Mouse (Mus musculus): Measurements from ENCODE around the gene Tns3. TPM values are rescaled to one million over a fixed set of nuclear protein-coding genes. Genes with fewer than 3 reads are reported as not detected.
A peak's percentile ranks its signal among the peaks of the same experiment; 100 is the strongest.

The Tns3 gene
- polyA plus RNA-seq, 1 experiment from 2014 or later = 10.5 TPM

DNA sequence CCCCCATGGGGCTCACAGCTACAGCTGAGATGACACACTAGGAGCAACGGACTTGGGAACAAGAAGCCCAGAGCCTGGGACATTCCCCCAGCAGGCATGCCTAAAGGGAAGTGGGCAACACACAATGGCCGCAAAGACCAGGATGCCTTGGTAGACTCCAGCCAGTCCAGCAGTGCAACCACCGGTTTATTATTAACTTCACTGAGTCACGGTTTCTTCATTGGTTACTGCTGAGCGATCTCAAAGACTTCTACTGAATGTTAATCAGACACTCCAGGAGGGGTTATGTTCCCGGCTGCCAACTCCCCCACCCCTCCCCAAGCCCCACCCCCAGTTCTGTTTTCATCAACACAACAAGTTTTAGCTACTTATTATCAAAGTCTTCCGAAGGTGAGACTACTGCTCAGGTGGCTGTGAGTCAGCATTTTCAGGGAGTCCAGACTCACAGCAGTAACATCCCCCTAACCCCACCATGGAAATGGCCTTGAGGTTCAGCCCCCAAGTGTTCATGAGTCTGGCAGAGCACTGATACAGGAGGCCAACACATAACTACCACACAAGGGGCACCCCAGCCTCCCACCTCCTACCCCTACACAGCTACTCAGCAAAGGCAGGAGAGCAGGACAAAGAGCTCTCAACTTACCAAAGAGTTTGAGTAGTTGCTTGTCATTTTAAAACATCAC is 29.5 kb downstream of the Tns3 start:
- Histone ChIP-seq H3K4me1 (replicated peaks; ENCODE audit: control insufficient read depth, insufficient read depth, low read length) (peaks cover 23% of the 10 kb centered on the region), H3K36me3 (ENCODE audit: control insufficient read depth, insufficient read depth) (no peaks in the 10 kb centered on the region), H3K9me3 (ENCODE audit: control insufficient read depth) (no peaks in the 10 kb centered on the region), H3K4me2 (replicated peaks; ENCODE audit: low read depth) (peak overlapping the region; percentile 9; the same call in 1 of the 2 replicates), H3K9ac (ENCODE audit: low read depth, low read length) (no peak overlapping the region), H3K4me3 (ENCODE audit: low read depth, low read length) (no peak overlapping the region), H3K27me3 (replicated peaks; ENCODE audit: control insufficient read depth, insufficient read depth, low read length) (no peaks in the 10 kb centered on the region), H3K27ac (ENCODE audit: low read depth, low read length) (peak overlapping the region; percentile 70)
- 33% methylated on average over 7 of the region's 7 CpGs for WGBS
- ATAC-seq = peak; percentile 70
- TF ChIP-seq CTCF (IDR thresholded peaks at IDR 0.05; ENCODE audit: low read depth) = no peak

DNA sequence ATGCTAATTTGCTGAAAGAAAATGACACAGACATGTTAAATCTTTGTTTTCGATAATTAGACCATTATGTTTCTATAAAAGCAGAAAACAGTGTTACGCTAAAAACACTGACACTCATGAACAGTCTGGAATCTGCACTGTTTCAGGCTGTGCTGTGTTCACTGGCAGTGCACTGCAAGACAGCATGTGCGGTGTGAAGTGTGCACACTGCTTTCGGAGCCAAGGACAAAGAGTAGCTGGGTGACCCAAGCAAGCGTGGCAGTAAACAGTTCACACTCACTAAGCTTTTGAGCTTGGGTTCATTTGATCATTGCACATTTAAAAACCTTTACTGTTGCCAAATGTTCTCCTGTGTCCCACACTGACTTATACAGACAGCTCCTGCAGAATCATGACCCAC is 32.2 kb downstream of the Tns3 start:
- Histone ChIP-seq H3K9ac (ENCODE audit: low read depth, low read length) (no peak overlapping the region), H3K9me3 (ENCODE audit: control insufficient read depth) (no peaks in the 10 kb centered on the region), H3K4me3 (ENCODE audit: low read depth, low read length) (no peak overlapping the region), H3K27ac (ENCODE audit: low read depth, low read length) (no peak overlapping the region), H3K36me3 (ENCODE audit: control insufficient read depth, insufficient read depth) (0 out of 2 replicates have a peak, but pooled peaks cover 5% of the 10 kb centered on the region), H3K4me2 (replicated peaks; ENCODE audit: low read depth) (no peak overlapping the region), H3K4me1 (replicated peaks; ENCODE audit: control insufficient read depth, insufficient read depth, low read length) (peaks cover 11% of the 10 kb centered on the region; the same call in 1 of the 2 replicates), H3K27me3 (replicated peaks; ENCODE audit: control insufficient read depth, insufficient read depth, low read length) (no peaks in the 10 kb centered on the region)
- no peak for ATAC-seq
- TF ChIP-seq CTCF (IDR thresholded peaks at IDR 0.05; ENCODE audit: low read depth) = no peak
- 83% methylated on average over 5 of the region's 5 CpGs for WGBS

DNA sequence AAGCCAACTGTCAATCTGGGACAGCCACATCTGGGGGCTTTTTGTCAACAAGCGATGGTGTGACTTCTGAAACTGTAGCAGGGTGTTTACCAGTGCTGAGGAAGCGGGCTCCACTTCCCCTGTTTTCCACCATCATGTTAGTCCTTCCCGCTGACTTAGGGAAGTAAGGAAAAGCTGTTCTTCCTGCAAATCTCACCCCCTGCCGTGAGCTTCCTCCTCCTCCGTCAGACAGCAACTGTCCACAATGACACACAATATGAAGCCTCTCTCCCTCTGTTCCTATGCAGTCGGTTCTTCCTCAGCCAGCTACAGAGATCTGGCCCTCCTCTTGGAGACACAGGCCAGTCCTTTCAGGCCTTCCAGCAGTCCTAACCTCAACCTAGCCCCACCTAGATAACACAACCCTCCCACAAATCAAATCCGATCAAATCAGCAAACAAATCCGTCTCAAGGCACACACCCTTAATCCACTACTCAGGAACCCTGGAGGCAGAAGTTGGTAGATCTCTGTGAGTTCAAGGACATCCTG is 34.4 kb downstream of the Tns3 start:
- Histone ChIP-seq H3K4me1 (replicated peaks; ENCODE audit: control insufficient read depth, insufficient read depth, low read length) (peaks cover 15% of the 10 kb centered on the region; the same call in 1 of the 2 replicates), H3K27me3 (replicated peaks; ENCODE audit: control insufficient read depth, insufficient read depth, low read length) (no peaks in the 10 kb centered on the region), H3K4me2 (replicated peaks; ENCODE audit: low read depth) (no peak overlapping the region), H3K36me3 (ENCODE audit: control insufficient read depth, insufficient read depth) (0 out of 2 replicates have a peak, but pooled peaks cover 5% of the 10 kb centered on the region), H3K27ac (ENCODE audit: low read depth, low read length) (peak overlapping the region; percentile 28; the same call in 1 of the 2 replicates), H3K9me3 (ENCODE audit: control insufficient read depth) (no peaks in the 10 kb centered on the region), H3K9ac (ENCODE audit: low read depth, low read length) (no peak overlapping the region), H3K4me3 (ENCODE audit: low read depth, low read length) (no peak overlapping the region)
- no peak for TF ChIP-seq CTCF (IDR thresholded peaks at IDR 0.05; ENCODE audit: low read depth)
- no peak for ATAC-seq
- WGBS = 69% methylated on average over 8 of the region's 8 CpGs

DNA sequence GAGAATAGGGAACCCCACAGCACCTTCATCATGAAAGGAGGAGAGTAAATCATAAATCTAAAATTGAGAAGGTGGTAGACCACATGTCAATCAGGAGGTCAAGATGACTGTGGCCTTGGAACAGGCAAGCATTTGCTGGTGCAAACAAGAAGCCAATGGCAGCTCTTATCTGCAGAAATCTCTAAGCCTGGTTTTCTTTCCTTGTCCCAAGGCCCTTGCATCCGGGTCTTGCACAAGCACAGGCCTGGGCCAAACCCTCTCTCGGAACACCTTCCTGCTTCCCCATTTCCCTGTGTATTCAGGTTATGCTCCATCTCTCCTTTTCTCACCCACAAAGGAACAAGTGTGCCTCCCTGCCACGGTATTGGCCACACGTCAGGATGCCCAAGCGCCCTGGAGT is 35.0 kb downstream of the Tns3 start:
- 65% methylated on average over 5 of the region's 5 CpGs for WGBS
- Histone ChIP-seq H3K9ac (ENCODE audit: low read depth, low read length) (no peak overlapping the region), H3K4me2 (replicated peaks; ENCODE audit: low read depth) (peak overlapping the region; percentile 45), H3K27ac (ENCODE audit: low read depth, low read length) (peak overlapping the region; percentile 23; the same call in 1 of the 2 replicates), H3K4me3 (ENCODE audit: low read depth, low read length) (no peak overlapping the region), H3K27me3 (replicated peaks; ENCODE audit: control insufficient read depth, insufficient read depth, low read length) (no peaks in the 10 kb centered on the region), H3K9me3 (ENCODE audit: control insufficient read depth) (no peaks in the 10 kb centered on the region), H3K36me3 (ENCODE audit: control insufficient read depth, insufficient read depth) (0 out of 2 replicates have a peak, but pooled peaks cover 5% of the 10 kb centered on the region), H3K4me1 (replicated peaks; ENCODE audit: control insufficient read depth, insufficient read depth, low read length) (peaks cover 14% of the 10 kb centered on the region)
- ATAC-seq = peak; percentile 42
- TF ChIP-seq CTCF (IDR thresholded peaks at IDR 0.05; ENCODE audit: low read depth) = no peak

DNA sequence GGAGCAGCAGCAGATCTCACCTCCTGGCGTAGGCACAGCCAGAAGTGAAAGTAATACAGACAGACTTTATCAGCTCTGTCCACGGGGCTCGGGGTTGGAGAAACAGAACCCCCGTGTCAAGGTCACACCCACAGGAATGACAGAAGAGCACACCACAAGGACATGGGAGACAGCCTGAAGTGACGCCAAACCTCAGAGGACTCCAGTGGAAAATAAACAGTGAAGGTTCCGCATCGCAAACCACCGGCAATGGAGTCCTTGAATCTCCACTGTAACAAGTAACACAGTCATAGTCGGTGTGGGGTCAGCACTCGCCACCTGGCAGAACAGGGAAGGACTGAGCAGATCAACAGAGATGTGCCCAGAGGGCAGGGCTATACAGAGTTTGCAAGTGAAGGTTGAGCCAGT is 35.5 kb downstream of the Tns3 start:
- Histone ChIP-seq H3K9ac (ENCODE audit: low read depth, low read length) (no peak overlapping the region), H3K4me3 (ENCODE audit: low read depth, low read length) (no peak overlapping the region), H3K4me1 (replicated peaks; ENCODE audit: control insufficient read depth, insufficient read depth, low read length) (peaks cover 13% of the 10 kb centered on the region), H3K4me2 (replicated peaks; ENCODE audit: low read depth) (peak overlapping the region; percentile 45), H3K9me3 (ENCODE audit: control insufficient read depth) (no peaks in the 10 kb centered on the region), H3K27me3 (replicated peaks; ENCODE audit: control insufficient read depth, insufficient read depth, low read length) (no peaks in the 10 kb centered on the region), H3K27ac (ENCODE audit: low read depth, low read length) (peak overlapping the region; percentile 23; the same call in 1 of the 2 replicates), H3K36me3 (ENCODE audit: control insufficient read depth, insufficient read depth) (0 out of 2 replicates have a peak, but pooled peaks cover 5% of the 10 kb centered on the region)
- 40% methylated on average over 10 of the region's 10 CpGs for WGBS
- peak; percentile 32 for ATAC-seq
- no peak for TF ChIP-seq CTCF (IDR thresholded peaks at IDR 0.05; ENCODE audit: low read depth)

DNA sequence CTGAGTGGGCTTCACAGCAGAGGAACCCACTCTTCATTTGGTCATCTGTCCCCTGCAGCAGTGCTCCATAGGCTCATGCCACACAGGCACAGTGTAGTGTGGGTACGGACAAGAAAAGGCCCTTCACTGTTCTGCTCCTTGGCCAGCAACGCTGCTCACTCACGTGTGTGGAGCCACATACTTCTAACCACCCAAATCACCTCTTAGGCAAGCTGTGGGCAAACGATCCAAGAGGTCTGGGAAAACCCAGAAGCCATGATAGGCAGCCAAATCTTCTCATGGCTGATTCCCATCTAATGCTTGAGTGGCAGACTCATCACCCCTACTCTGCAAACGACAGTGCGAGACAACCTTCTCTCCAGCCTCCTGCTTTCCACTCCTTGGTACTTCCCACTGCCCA is 37.2 kb downstream of the Tns3 start:
- peak overlapping the region; percentile 35; the same call in 1 of the 2 replicates for H3K27ac ChIP-seq (ENCODE audit: low read depth, low read length)

More for the DNA sequence above, 37.2 kb downstream of the Tns3 start:
- Histone ChIP-seq H3K36me3 (ENCODE audit: control insufficient read depth, insufficient read depth) (0 out of 2 replicates have a peak, but pooled peaks cover 5% of the 10 kb centered on the region), H3K9me3 (ENCODE audit: control insufficient read depth) (no peaks in the 10 kb centered on the region), H3K27me3 (replicated peaks; ENCODE audit: control insufficient read depth, insufficient read depth, low read length) (no peaks in the 10 kb centered on the region), H3K4me3 (ENCODE audit: low read depth, low read length) (no peak overlapping the region), H3K4me2 (replicated peaks; ENCODE audit: low read depth) (no peak overlapping the region), H3K9ac (ENCODE audit: low read depth, low read length) (no peak overlapping the region), H3K4me1 (replicated peaks; ENCODE audit: control insufficient read depth, insufficient read depth, low read length) (peaks cover 13% of the 10 kb centered on the region)
- TF ChIP-seq CTCF (IDR thresholded peaks at IDR 0.05; ENCODE audit: low read depth) = no peak
- WGBS = 73% methylated on average over 6 of the region's 6 CpGs
- ATAC-seq = no peak

Measured in intestine, postnatal 0 days (tissue).